Mouse (Mus musculus) left cerebral cortex, adult 11 months (tissue): ENCODE measurements around the gene Terb2.
"Not testable (repeated sequence)": the region's sequence is repeated elsewhere in the genome, so short reads cannot be mapped to it uniquely, and the experiment has no call there.

Experiments
- DNase-seq: peaks from one replicate; pipeline ENCODE4 v3.0.0; 2022; ENCODE audit warnings: low spot score

Gene Terb2

GRCm38 (mm10) chr2:122162529-122162928 is 23.5 kb upstream of the Terb2 start:
- DNase-seq: no peak

GRCm38 (mm10) chr2:122163430-122164195 is 22.5 kb upstream of the Terb2 start:
- DNase-seq: no peak

GRCm38 (mm10) chr2:122164293-122164692 is 21.8 kb upstream of the Terb2 start:
- DNase-seq: no peak

GRCm38 (mm10) chr2:122171292-122171691 is 14.8 kb upstream of the Terb2 start:
- DNase-seq: no peak

- DNase-seq: no peak
Observed at GRCm38 (mm10) chr2:122172188-122172587, 13.9 kb upstream of the Terb2 start.

- DNase-seq: no peak
Observed at GRCm38 (mm10) chr2:122180051-122180822, 5.8 kb upstream of the Terb2 start.

- no peak for DNase-seq
Observed at GRCm38 (mm10) chr2:122185086-122185485, 986 bp upstream of the Terb2 start.

GRCm38 (mm10) chr2:122186751-122187150 is 679 bp downstream of the Terb2 start:
- DNase-seq: no peak

GRCm38 (mm10) chr2:122191849-122192248 is 5.8 kb downstream of the Terb2 start:
- no peak for DNase-seq

- DNase-seq: no peak
Observed at GRCm38 (mm10) chr2:122194509-122194929, 8.4 kb downstream of the Terb2 start.

- no peak for DNase-seq
Observed at GRCm38 (mm10) chr2:122201501-122201900, 15.4 kb downstream of the Terb2 start.

GRCm38 (mm10) chr2:122206440-122207107 is 20.5 kb downstream of the Terb2 start:
- no peak for DNase-seq

- no peak for DNase-seq
Observed at GRCm38 (mm10) chr2:122210534-122211228, 24.6 kb downstream of the Terb2 start.

GRCm38 (mm10) chr2:122217075-122217474 is 31.0 kb downstream of the Terb2 start:
- DNase-seq: not testable (repeated sequence)

- DNase-seq: no peak
Observed at GRCm38 (mm10) chr2:122218234-122218633, 32.2 kb downstream of the Terb2 start.

- no peak for DNase-seq
Observed at GRCm38 (mm10) chr2:122221378-122221777, 35.3 kb downstream of the Terb2 start.

GRCm38 (mm10) chr2:122221798-122222197 is 35.7 kb downstream of the Terb2 start:
- no peak for DNase-seq

GRCm38 (mm10) chr2:122222272-122222671 is 36.2 kb downstream of the Terb2 start:
- no peak for DNase-seq

- DNase-seq: no peak
Observed at GRCm38 (mm10) chr2:122223654-122224053, 37.6 kb downstream of the Terb2 start.

GRCm38 (mm10) chr2:122230395-122230794 is 44.3 kb downstream of the Terb2 start:
- no peak for DNase-seq

GRCm38 (mm10) chr2:122231616-122232015 is 45.5 kb downstream of the Terb2 start:
- DNase-seq: no peak

- no peak for DNase-seq
Observed at GRCm38 (mm10) chr2:122233341-122233740, 47.3 kb downstream of the Terb2 start.
